Mouse (Mus musculus) CD4-positive naive resting alpha-beta T cell, adult 76 days (primary cell): Measurements from ENCODE around the gene Abraxas1. TPM values are rescaled to one million over a fixed set of nuclear protein-coding genes. Genes with fewer than 3 reads are reported as not detected.

Experiments used
- total RNA-seq: library from RNA; stranded (reverse); gene quantifications from one replicate; pipeline ENCODE4 v1.2.4, GENCODE M21; 2023

Abraxas1 gene
- total RNA-seq: 18.7 TPM

GRCm38 (mm10) chr5:100820483-100821184 is at the start of gene Abraxas1:
Gene Abraxas1, minus strand, starts transcription at chr5:100820965.

GRCm38 (mm10) chr5:100845485-100845847 is 24.7 kb upstream of the Abraxas1 start, which contains the start of gene Gpat3:
Gene Gpat3, plus strand, starts transcription at chr5:100845713.

GRCm38 (mm10) chr5:100798165-100798860 is 22.5 kb downstream of the Abraxas1 start, which contains the start of the genes Helq and Mrps18c:
Gene Helq, minus strand, starts transcription at chr5:100798598.
Gene Mrps18c, plus strand, starts transcription at chr5:100798627.

Other genes with a start within 250 kb of the Abraxas1 start
- gene Plac8, start 248.7 kb downstream of the Abraxas1 start, total RNA-seq: 43.0 TPM
- 35.6 TPM for gene Coq2, start 145.8 kb downstream of the Abraxas1 start, total RNA-seq
- 2.3 TPM for gene Hpse, start 101.2 kb downstream of the Abraxas1 start, total RNA-seq
- 27.0 TPM for gene Helq, start 22.4 kb downstream of the Abraxas1 start, total RNA-seq
- gene Mrps18c, start 22.3 kb downstream of the Abraxas1 start, total RNA-seq: 64.5 TPM
- 6.0 TPM for gene Gpat3, start 24.7 kb upstream of the Abraxas1 start, total RNA-seq